Mouse (Mus musculus) MEL (cell line): ENCODE measurements around the gene Fgd1. TPM values are rescaled to one million over a fixed set of nuclear protein-coding genes. Genes with fewer than 3 reads are reported as not detected.

Experiments used
- DNase-seq: peaks from one replicate; pipeline ENCODE4 v3.0.0; 2011; ENCODE audit warnings: low read depth, low spot score
- H3K27ac ChIP-seq: 2 replicates; pipeline ENCODE4 v1.5.1; 2012; ENCODE audit warnings: low read depth, mild to moderate bottlenecking, control low read depth, low read length, moderate library complexity; ENCODE audit not compliant: control insufficient read depth
- H3K27me3 ChIP-seq, 2 experiments: fragments of 150-350 bp in 1 of 2; sonication (generic) in 1 of 2; 2 replicates each; pipeline ENCODE4 v1.6.1; 2012; ENCODE audit warnings: low read length in 2 of 2, mild to moderate bottlenecking in 2 of 2, improper control_type of control experiment in 1 of 2, moderate library complexity in 1 of 2; ENCODE audit not compliant: insufficient read depth in 2 of 2, control insufficient read depth in 1 of 2
- H3K36me3 ChIP-seq, 2 experiments: 2 replicates each; pipeline ENCODE4 v1.6.1; 2012 to 2014; ENCODE audit warnings: low read length in 2 of 2, improper control_type of control experiment in 1 of 2, inconsistent platforms in 1 of 2, mild to moderate bottlenecking in 1 of 2; ENCODE audit not compliant: insufficient read depth in 2 of 2, control insufficient read depth in 1 of 2
- H3K4me1 ChIP-seq, 2 experiments: fragments of 150-350 bp in 1 of 2; sonication (generic) in 1 of 2; 2 replicates each; pipeline ENCODE4 v1.6.1; 2012; ENCODE audit warnings: low read length in 2 of 2, improper control_type of control experiment in 1 of 2, mild to moderate bottlenecking in 1 of 2; ENCODE audit not compliant: insufficient read depth in 2 of 2, control insufficient read depth in 1 of 2
- H3K4me3 ChIP-seq, 2 experiments: fragments of 150-350 bp in 1 of 2; sonication (generic) in 1 of 2; 2 replicates each; pipeline ENCODE4 v1.5.1; 2012; ENCODE audit warnings: low read depth in 2 of 2, low read length in 2 of 2, mild to moderate bottlenecking in 2 of 2, moderate library complexity in 2 of 2, control low read depth in 1 of 2, improper control_type of control experiment in 1 of 2; ENCODE audit not compliant: control insufficient read depth in 1 of 2, insufficient read depth in 1 of 2
- H3K79me2 ChIP-seq: 2 replicates; pipeline ENCODE4 v1.6.1; 2012; ENCODE audit warnings: mild to moderate bottlenecking, low read length, moderate library complexity; ENCODE audit not compliant: control insufficient read depth, poor library complexity, insufficient read depth
- H3K9ac ChIP-seq: 2 replicates; pipeline ENCODE4 v1.6.1; 2012; ENCODE audit warnings: low read depth, mild to moderate bottlenecking, control low read depth, low read length, moderate library complexity; ENCODE audit not compliant: control insufficient read depth, poor library complexity, severe bottlenecking
- H3K9me3 ChIP-seq: fragments of 150-350 bp; sonication (generic); replicated peaks from 2 replicates; pipeline ENCODE4 v1.6.1; 2012; ENCODE audit warnings: mild to moderate bottlenecking, low read length, improper control_type of control experiment, moderate library complexity; ENCODE audit not compliant: insufficient read depth
- EP300 ChIP-seq, 2 experiments: IDR thresholded peaks; 2 replicates each; pipeline ENCODE4 v1.6.1; 2011; ENCODE audit warnings: improper control_type of control experiment in 2 of 2, low read length in 2 of 2, low read depth in 1 of 2, mild to moderate bottlenecking in 1 of 2
- GATA1 ChIP-seq: IDR thresholded peaks from 2 replicates; pipeline ENCODE4 v1.6.1; 2011; ENCODE audit warnings: low read depth, low read length, improper control_type of control experiment
- JUND ChIP-seq: IDR thresholded peaks from 2 replicates; pipeline ENCODE4 v1.6.1; 2011; ENCODE audit warnings: low read depth, mild to moderate bottlenecking, improper control_type of control experiment, low read length
- MAX ChIP-seq: IDR thresholded peaks from 2 replicates; pipeline ENCODE4 v1.6.1; 2011; ENCODE audit warnings: low read length, improper control_type of control experiment
- POLR2AphosphoS2 ChIP-seq: IDR thresholded peaks from 2 replicates; pipeline ENCODE4 v1.6.1; 2011; ENCODE audit warnings: low read length, improper control_type of control experiment
- RAD21 ChIP-seq: IDR thresholded peaks from 2 replicates; pipeline ENCODE4 v1.6.1; 2011; ENCODE audit warnings: mild to moderate bottlenecking, low read depth, low read length, improper control_type of control experiment
- RCOR1 ChIP-seq: IDR thresholded peaks from 2 replicates; pipeline ENCODE4 v1.6.1; 2012; ENCODE audit warnings: low read depth, mild to moderate bottlenecking, inconsistent platforms, low read length, improper control_type of control experiment
- TAL1 ChIP-seq: IDR thresholded peaks from 2 replicates; pipeline ENCODE4 v1.6.1; 2012; ENCODE audit warnings: mild to moderate bottlenecking, inconsistent platforms, low read length, moderate library complexity, mixed read lengths
- TBP ChIP-seq: IDR thresholded peaks from 2 replicates; pipeline ENCODE4 v1.8.0; 2011; ENCODE audit warnings: low read depth, low read length, improper control_type of control experiment
- TCF12 ChIP-seq: IDR thresholded peaks from 2 replicates; pipeline ENCODE4 v1.6.1; 2014; ENCODE audit warnings: low read depth, mild to moderate bottlenecking, inconsistent platforms, low read length, improper control_type of control experiment, moderate library complexity
- USF2 ChIP-seq, 2 experiments: IDR thresholded peaks; 2 replicates each; pipeline ENCODE4 v1.6.1; 2011 to 2012; ENCODE audit warnings: improper control_type of control experiment in 2 of 2, low read length in 2 of 2, borderline replicate concordance in 1 of 2, inconsistent platforms in 1 of 2, low read depth in 1 of 2, mild to moderate bottlenecking in 1 of 2; ENCODE audit not compliant: insufficient read depth in 1 of 2
- ZNF384 ChIP-seq: IDR thresholded peaks from 2 replicates; pipeline ENCODE4 v1.6.1; 2012; ENCODE audit warnings: low read depth, mild to moderate bottlenecking, inconsistent platforms, low read length, improper control_type of control experiment
- polyA plus RNA-seq, 2 experiments: library from polyadenylated mRNA; stranded (reverse) in 1 of 2; unstranded in 1 of 2; fragments of >175 nt in 1 of 2; fragments of >200 nt in 1 of 2; gene quantifications; 2 replicates each; pipeline versions ENCODE4 v1.2.1 to v1.2.4; 2012; ENCODE audit warnings: low replicate concordance in 2 of 2, low read depth in 1 of 2; ENCODE audit not compliant: insufficient read length in 2 of 2, insufficient read depth in 1 of 2, missing spikeins in 1 of 2
- total RNA-seq: library from RNA; depleted of rRNA; stranded (reverse); fragments of 300-350 nt; gene quantifications from 2 replicates; pipeline ENCODE4 v1.2.3, GENCODE M21; 2012

The Fgd1 gene
- total and polyA plus RNA-seq, 3 experiments, result 0.06 to 0.31 TPM; not detected in 1

DNA sequence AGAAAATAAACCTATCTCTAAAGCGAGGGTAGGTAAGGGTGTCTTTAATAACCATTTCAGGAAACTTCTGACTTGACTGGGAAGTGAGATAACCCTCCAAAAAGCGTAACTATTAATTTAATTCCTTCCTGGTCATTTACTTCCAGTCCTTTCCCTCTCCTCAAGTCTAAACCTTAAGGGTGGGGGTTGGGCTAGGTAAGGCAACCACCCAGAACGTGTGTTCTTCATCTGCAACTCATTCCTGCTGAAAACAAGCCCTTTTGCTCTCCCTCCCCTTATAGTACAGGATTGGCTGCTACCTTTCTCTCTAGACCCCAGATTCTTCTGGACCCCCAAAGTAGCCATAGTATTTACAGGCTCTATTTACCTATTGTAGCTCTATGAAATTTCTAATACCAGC is 28.1 kb upstream of the Fgd1 start:
- TF ChIP-seq TCF12 (no peak), POLR2AphosphoS2 (no peak), TBP (peak; percentile 0; the same call in 1 of the 2 replicates), MAX (no peak), JUND (no peak), GATA1 (no peak), ZNF384 (no peak)
- Histone ChIP-seq H3K27ac (peak overlapping the region; percentile 57), H3K4me1 (peaks cover 0 to 14% of the 10 kb centered on the region in 2 experiments; a peak in 2 of 4 replicates), H3K36me3 (peaks cover 3 to 16% of the 10 kb centered on the region in 2 experiments; a peak in 3 of 4 replicates), H3K27me3 (no peaks in the 10 kb centered on the region), H3K79me2 (peaks cover 10% of the 10 kb centered on the region), H3K9me3 (no peaks in the 10 kb centered on the region), H3K4me3 (peak overlapping the region; percentile 75 to 76), H3K9ac (peak overlapping the region; percentile 82)
- DNase-seq, result peak; percentile 60

GRCm38 (mm10) chrX:151018798-151019197 is 27.2 kb upstream of the Fgd1 start:
- Histone ChIP-seq H3K27me3 (no peaks in the 10 kb centered on the region), H3K4me3 (no peak overlapping the region), H3K9me3 (no peaks in the 10 kb centered on the region), H3K27ac (no peak overlapping the region), H3K4me1 (peaks cover 0 to 14% of the 10 kb centered on the region in 2 experiments; a peak in 2 of 4 replicates), H3K9ac (no peak overlapping the region), H3K79me2 (peaks cover 10% of the 10 kb centered on the region), H3K36me3 (peaks cover 2 to 16% of the 10 kb centered on the region in 2 experiments; a peak in 3 of 4 replicates)
- TF ChIP-seq TCF12, result 0 out of 2 replicates have a peak, but pooled peaks have one; percentile 29
- TF ChIP-seq EP300 (IDR thresholded peaks at IDR 0.05; ENCODE audit: low read depth in 1 of 2, low read length in 2 of 2), result 0 out of 4 replicates have a peak, but pooled peaks of 1 of the 2 experiments have one; percentile 24
- no peak for TF ChIP-seq POLR2AphosphoS2
- TF ChIP-seq RCOR1, result peak; percentile 42; the same call in 1 of the 2 replicates
- TF ChIP-seq TAL1, result peak; percentile 76
- no peak for TF ChIP-seq RAD21
- peak; percentile 31 for DNase-seq

- DNase-seq, result no peak
- Histone ChIP-seq H3K4me3 (no peak overlapping the region), H3K36me3 (no peaks in the 10 kb centered on the region), H3K9ac (no peak overlapping the region), H3K27me3 (peaks cover 0 to 2% of the 10 kb centered on the region in 2 experiments; a peak in 3 of 4 replicates), H3K9me3 (no peaks in the 10 kb centered on the region), H3K79me2 (no peaks in the 10 kb centered on the region)
- no peak for TF ChIP-seq USF2 (IDR thresholded peaks at IDR 0.05; ENCODE audit: borderline replicate concordance in 1 of 2, insufficient read depth in 1 of 2, low read depth in 1 of 2, low read length in 2 of 2)
- TF ChIP-seq, all 39 proteins: peak for 0
- H3K4me1 ChIP-seq, result no peaks in the 10 kb centered on the region
- no peak overlapping the region for H3K27ac ChIP-seq
These were observed 14.6 kb upstream of the Fgd1 start for GRCm38 (mm10) chrX:151031400-151031799.
